Mouse (Mus musculus): ENCODE data around the gene Gm10097. TPM values are rescaled to one million over a fixed set of nuclear protein-coding genes. Genes with fewer than 3 reads are reported as not detected.

Gene Gm10097
- total and polyA plus RNA-seq, 3 experiments: not detected

- Histone ChIP-seq H3K79me2 (replicated peaks; ENCODE audit: control insufficient read depth, extremely low read depth, insufficient read depth, poor library complexity, severe bottlenecking) (no peaks in the 10 kb centered on the region), H3K4me2 (ENCODE audit: insufficient read depth, low read depth, poor library complexity, severe bottlenecking) (no peak overlapping the region), H3K27ac (ENCODE audit: insufficient read depth, low read depth) (no peak overlapping the region), H3K9ac (ENCODE audit: insufficient read depth, low read depth) (no peak overlapping the region), H3K36me3 (replicated peaks in 1 of 2; ENCODE audit: control insufficient read depth in 1 of 2, insufficient read depth in 1 of 2, low read length in 1 of 2) (peaks cover 7 to 37% of the 10 kb centered on the region in 2 experiments), H3K9me3 (replicated peaks; ENCODE audit: low read length) (no peaks in the 10 kb centered on the region), H3K4me3 (replicated peaks in 1 of 3; ENCODE audit: low read depth in 2 of 3, low read length in 2 of 3, poor library complexity in 1 of 3) (no peak overlapping the region), H3K27me3 (replicated peaks) (no peaks in the 10 kb centered on the region), H3K4me1 (ENCODE audit: control insufficient read depth in 1 of 2, insufficient read depth in 2 of 2) (no peaks in the 10 kb centered on the region)
- TF ChIP-seq GABPA (IDR thresholded peaks at IDR 0.05; ENCODE audit: insufficient replicate concordance, low read depth, low read length) (no peak), CTCF (conservative IDR thresholded peaks at IDR 0.05 in 1 of 2, IDR thresholded peaks at IDR 0.05 in 1 of 2; ENCODE audit: low read depth in 2 of 2, low read length in 2 of 2) (no peak), ZMIZ1 (IDR thresholded peaks at IDR 0.05; ENCODE audit: low read depth, low read length) (no peak), MYC (IDR thresholded peaks at IDR 0.05; ENCODE audit: low read depth, low read length) (no peak), NELFE (IDR thresholded peaks at IDR 0.05; ENCODE audit: low read depth, low read length) (no peak), ZC3H11A (IDR thresholded peaks at IDR 0.05; ENCODE audit: low read depth, low read length) (no peak), BHLHE40 (IDR thresholded peaks at IDR 0.05; ENCODE audit: low read depth, low read length) (no peak), HCFC1 (IDR thresholded peaks at IDR 0.05; ENCODE audit: low read depth, low read length) (no peak), ELF1 (IDR thresholded peaks at IDR 0.05; ENCODE audit: low read depth, low read length) (no peak), USF1 (IDR thresholded peaks at IDR 0.05; ENCODE audit: low read depth, low read length) (no peak), PAX5 (IDR thresholded peaks at IDR 0.05; ENCODE audit: low read length) (no peak)
- no peak for DNase-seq (ENCODE audit: extremely low read depth)
- in situ Hi-C loops (cut with MboI; ENCODE audit: low pct_ligation_motif_present, low pct_unique_long_range_greater_than_20kb, low sequenced_read_pairs): no loop called here
- dilution Hi-C loops (cut with MboI; ENCODE audit: extremely low pct_ligation_motif_present, extremely low pct_unique_long_range_greater_than_20kb, low sequenced_read_pairs): no loop called here
Measured at GRCm38 (mm10) chr10:5116155-5116554, 47.2 kb downstream of the Gm10097 start.

DNA sequence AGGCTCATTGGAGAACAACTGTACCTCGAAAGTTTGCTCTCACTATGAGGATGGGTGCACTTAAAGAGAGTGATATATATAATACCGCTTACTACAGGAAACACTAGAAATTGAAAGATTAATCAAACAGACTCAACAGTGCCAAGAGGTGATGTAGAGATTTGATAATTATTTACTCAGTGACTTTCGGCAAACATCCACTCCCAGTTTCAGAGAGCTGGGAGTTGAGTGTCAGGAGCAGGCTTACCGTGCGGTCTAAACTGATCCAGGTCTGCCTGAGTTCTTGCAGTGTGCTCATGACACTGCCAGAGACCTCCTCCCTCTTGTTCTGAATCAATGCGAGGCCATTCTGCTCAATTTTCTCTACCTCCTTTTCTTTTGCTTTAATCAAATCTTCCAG lies 47.7 kb downstream of the Gm10097 start:
- no peak overlapping the region for H3K4me2 ChIP-seq (ENCODE audit: insufficient read depth, low read depth, poor library complexity, severe bottlenecking)
- H3K9me3 ChIP-seq (replicated peaks; ENCODE audit: low read length): no peaks in the 10 kb centered on the region
- dilution Hi-C loops (cut with MboI; ENCODE audit: extremely low pct_ligation_motif_present, extremely low pct_unique_long_range_greater_than_20kb, low sequenced_read_pairs) (no loop called here), in situ Hi-C loops (cut with MboI; ENCODE audit: low pct_ligation_motif_present, low pct_unique_long_range_greater_than_20kb, low sequenced_read_pairs) (no loop called here)
- no peak for TF ChIP-seq USF1 (IDR thresholded peaks at IDR 0.05; ENCODE audit: low read depth, low read length)
- H3K36me3 ChIP-seq (replicated peaks in 1 of 2; ENCODE audit: control insufficient read depth in 1 of 2, insufficient read depth in 1 of 2, low read length in 1 of 2): peaks cover 7 to 34% of the 10 kb centered on the region in 2 experiments
- no peak overlapping the region for H3K4me3 ChIP-seq (replicated peaks in 1 of 3; ENCODE audit: low read depth in 2 of 3, low read length in 2 of 3, poor library complexity in 1 of 3)
- no peaks in the 10 kb centered on the region for H3K27me3 ChIP-seq (replicated peaks)
- DNase-seq (ENCODE audit: extremely low read depth): no peak
- H3K27ac ChIP-seq (ENCODE audit: insufficient read depth, low read depth): no peak overlapping the region
- H3K4me1 ChIP-seq (ENCODE audit: control insufficient read depth in 1 of 2, insufficient read depth in 2 of 2): no peaks in the 10 kb centered on the region
- H3K9ac ChIP-seq (ENCODE audit: insufficient read depth, low read depth): no peak overlapping the region
- H3K79me2 ChIP-seq (replicated peaks; ENCODE audit: control insufficient read depth, extremely low read depth, insufficient read depth, poor library complexity, severe bottlenecking): no peaks in the 10 kb centered on the region

All from CH12.LX (cell line).